Comparison of ENCODE assay signal across 26 mouse cellular contexts in the genomic region with DNA sequence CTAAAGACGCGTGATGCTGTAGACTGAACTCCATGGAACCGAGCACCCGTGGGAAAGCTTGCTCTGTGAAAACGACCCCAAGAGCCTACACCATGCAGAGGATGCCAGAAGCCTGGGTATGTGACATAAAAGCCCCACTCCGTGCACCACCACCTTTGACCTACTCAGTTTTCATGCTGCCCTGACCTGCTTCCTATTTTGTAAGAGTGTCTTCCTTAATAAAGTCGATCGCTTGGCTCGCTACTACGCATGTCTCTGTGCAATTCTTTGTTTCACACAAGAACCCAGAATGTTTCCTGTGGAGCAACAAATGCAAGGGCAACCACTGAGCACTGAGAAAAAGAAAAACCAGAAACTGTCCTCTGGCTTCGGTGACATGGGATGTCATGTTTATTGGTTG.
A peak's percentile ranks its signal among the peaks of the same experiment; 100 is the strongest.
DNase-seq lines count a peak whose midpoint lies in the region; ATAC-seq lines count a peak whose summit lies in the region.
"Had no signal": no experiment of that assay in that cellular context is flagged by ENCODE, and none has a peak within 500 bp of the region (broad histone marks: within the 10 kb centered on the region; RNA-seq: fewer than 3 reads in every experiment).

No protein-coding gene starts in this region.

- H3K4me1 ChIP-seq in heart, embryonic 10.5 days: peaks cover 3% of the 10 kb centered on the region
- H3K4me1 ChIP-seq in heart, embryonic 11.5 days (ENCODE audit: control insufficient read depth, insufficient read depth, low read length): no peaks in the 10 kb centered on the region
- H3K4me1 ChIP-seq: embryonic facial prominence, embryonic 12.5 days; embryonic facial prominence, embryonic 15.5 days; heart, embryonic 12.5 days; heart, embryonic 15.5 days; hindbrain, embryonic 13.5 days had no signal

- no peak overlapping the region for H3K27ac ChIP-seq in heart, embryonic 10.5 days
- H3K27ac ChIP-seq in heart, embryonic 11.5 days (ENCODE audit: low read depth, low read length): no peak overlapping the region
- H3K27ac ChIP-seq: embryonic facial prominence, embryonic 12.5 days; embryonic facial prominence, embryonic 15.5 days; gastrocnemius, adult 2 months; heart, adult 2 months; heart, embryonic 15.5 days; hindbrain, embryonic 13.5 days had no signal

- no peaks in the 10 kb centered on the region for H3K9me3 ChIP-seq in heart, embryonic 10.5 days
- H3K9me3 ChIP-seq in heart, embryonic 11.5 days (replicated peaks; ENCODE audit: control insufficient read depth, low read length): no peaks in the 10 kb centered on the region
- H3K9me3 ChIP-seq: embryonic facial prominence, embryonic 12.5 days; embryonic facial prominence, embryonic 15.5 days; heart, embryonic 12.5 days; heart, embryonic 15.5 days; hindbrain, embryonic 13.5 days had no signal

- no peak overlapping the region for H3K4me3 ChIP-seq in heart, embryonic 10.5 days
- H3K4me3 ChIP-seq in heart, embryonic 11.5 days (ENCODE audit: low read depth, low read length): no peak overlapping the region
- H3K4me3 ChIP-seq: embryonic facial prominence, embryonic 12.5 days; embryonic facial prominence, embryonic 15.5 days; gastrocnemius, adult 2 months; heart, adult 2 months; heart, embryonic 12.5 days; heart, embryonic 15.5 days; hindbrain, embryonic 13.5 days had no signal

- H3K27me3 ChIP-seq in heart, embryonic 10.5 days (ENCODE audit: insufficient read depth, poor library complexity, severe bottlenecking): no peaks in the 10 kb centered on the region
- H3K27me3 ChIP-seq in heart, embryonic 11.5 days (ENCODE audit: control insufficient read depth, insufficient read depth, low read length): no peaks in the 10 kb centered on the region
- H3K27me3 ChIP-seq: embryonic facial prominence, embryonic 12.5 days; embryonic facial prominence, embryonic 15.5 days; heart, embryonic 12.5 days; heart, embryonic 15.5 days; hindbrain, embryonic 13.5 days had no signal

- no peak overlapping the region for H3K9ac ChIP-seq in heart, embryonic 11.5 days (ENCODE audit: low read depth, low read length)
- H3K9ac ChIP-seq: embryonic facial prominence, embryonic 12.5 days; embryonic facial prominence, embryonic 15.5 days; forebrain, postnatal 0 days; heart, embryonic 12.5 days; heart, embryonic 15.5 days; hindbrain, embryonic 13.5 days had no signal

- H3K4me2 ChIP-seq in heart, embryonic 11.5 days: no peak overlapping the region
- H3K4me2 ChIP-seq: embryonic facial prominence, embryonic 12.5 days; embryonic facial prominence, embryonic 15.5 days; heart, embryonic 12.5 days; heart, embryonic 15.5 days; hindbrain, embryonic 13.5 days had no signal

- WGBS in heart, embryonic 10.5 days: 89% methylated on average over 11 of the region's 11 CpGs
- WGBS in heart, embryonic 11.5 days (ENCODE audit: insufficient replicate concordance): 93% methylated on average over 11 of the region's 11 CpGs

- ATAC-seq in heart, embryonic 11.5 days (replicated peaks; ENCODE audit: insufficient number of reproducible peaks, low FRiP score, low TSS enrichment): no peak
- peak; percentile 61 for ATAC-seq in megakaryocyte progenitor cell, adult 5-6 weeks (replicated peaks; ENCODE audit: poor library complexity)
- ATAC-seq: CD4-positive, CD25-positive, alpha-beta regulatory T cell, adult 4 months; forebrain, embryonic 14.5 days; forebrain, postnatal 0 days; intestine, postnatal 0 days had no signal

- H3K36me3 ChIP-seq in heart, embryonic 10.5 days: no peaks in the 10 kb centered on the region
- H3K36me3 ChIP-seq in heart, embryonic 11.5 days (ENCODE audit: control insufficient read depth, insufficient read depth, low read length): no peaks in the 10 kb centered on the region
- H3K36me3 ChIP-seq: embryonic facial prominence, embryonic 12.5 days; embryonic facial prominence, embryonic 15.5 days; heart, embryonic 12.5 days; heart, embryonic 15.5 days; hindbrain, embryonic 13.5 days had no signal

- DNase-seq in heart, embryonic 10.5 days (ENCODE audit: low spot score): peak; percentile 66
- peak; percentile 20 for DNase-seq in retina, embryonic 14.5 days (ENCODE audit: low spot score)
- DNase-seq in retina, postnatal 1 day: no peak
- no peak for DNase-seq in ovary, postnatal 36 days (ENCODE audit: low spot score)
- DNase-seq: adrenal gland, adult 2 months; adrenal gland, postnatal 14 days; cerebellum, adult 11 months; cerebellum, adult 2 months; cerebellum, adult 9-11 months; cerebellum, postnatal 25 days; forebrain, postnatal 0 days; gastrocnemius, adult 2 months; gastrocnemius, postnatal 14 days; heart, adult 2 months; heart, postnatal 14 days; heart, postnatal 4 days had no signal

Comparison
In these comparisons a context has a peak if more than half of its experiments do, and no peak if none do; other contexts are left out.
1. DNase-seq: peak in heart, embryonic 10.5 days (single experiment) and retina, embryonic 14.5 days (single experiment); none in retina, postnatal 1 day (single experiment) and ovary, postnatal 36 days (single experiment).